Mouse (Mus musculus): ENCODE data around the gene Aplp1. TPM values are rescaled to one million over a fixed set of nuclear protein-coding genes. Genes with fewer than 3 reads are reported as not detected.

Gene Aplp1
- polyA plus RNA-seq, 1 experiment = 6.2 TPM

DNA sequence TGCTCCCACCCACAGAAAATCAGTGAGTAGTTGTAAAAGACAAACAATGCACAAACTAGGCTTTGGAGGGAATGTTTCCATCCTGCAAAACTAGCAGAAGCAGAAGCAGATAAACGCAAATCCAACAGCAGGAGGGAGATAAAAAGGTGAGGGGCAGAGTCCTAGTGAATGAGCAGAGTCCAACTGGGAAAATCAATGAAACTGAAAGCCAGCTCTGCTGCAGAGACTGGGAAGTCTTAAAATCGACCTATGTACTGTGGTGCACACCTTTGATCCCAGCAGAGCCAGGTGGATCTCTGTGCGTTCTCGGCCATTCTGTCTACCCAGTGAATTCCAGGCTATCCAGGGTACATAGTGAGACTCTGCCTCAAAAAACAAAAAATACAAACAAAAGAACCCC is 29.7 kb upstream of the Aplp1 start:
- H3K4me1 ChIP-seq (ENCODE audit: control insufficient read depth, insufficient read depth, low read length) = no peaks in the 10 kb centered on the region; the same call in 1 of the 2 replicates
- H3K4me3 ChIP-seq (replicated peaks; ENCODE audit: control insufficient read depth, low read depth, low read length) = no peak overlapping the region
- H3K27ac ChIP-seq (ENCODE audit: control insufficient read depth, insufficient read depth, low read depth, low read length, poor library complexity) = no peak overlapping the region
- no peak for TF ChIP-seq CTCF (IDR thresholded peaks at IDR 0.05; ENCODE audit: control insufficient read depth, insufficient read depth, low read length)
- no peak for TF ChIP-seq POLR2A (IDR thresholded peaks at IDR 0.05; ENCODE audit: borderline replicate concordance, control insufficient read depth, low read depth, low read length)
- 60% methylated on average over 4 of the region's 4 CpGs for WGBS

DNA sequence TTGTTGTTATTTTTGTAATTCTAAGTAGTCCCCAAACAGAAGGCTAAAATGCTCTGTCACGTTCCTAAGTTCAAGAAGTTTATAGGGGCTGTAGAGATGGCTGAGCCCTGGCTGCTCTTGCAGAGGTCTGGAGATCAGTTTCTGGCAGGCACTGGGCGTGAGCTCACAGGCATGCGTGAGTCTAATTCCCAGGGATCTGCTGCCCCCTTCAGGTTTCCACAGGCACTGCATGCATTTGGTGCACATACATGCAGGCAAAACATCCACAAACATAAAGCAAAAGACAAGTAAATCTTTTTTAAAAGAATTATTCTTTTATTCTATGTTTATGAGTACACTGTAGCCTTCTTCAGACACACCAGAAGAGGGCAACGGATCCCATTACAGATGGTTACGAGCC is 27.1 kb upstream of the Aplp1 start:
- Histone ChIP-seq H3K4me1 (ENCODE audit: control insufficient read depth, insufficient read depth, low read length) (no peaks in the 10 kb centered on the region), H3K27ac (ENCODE audit: control insufficient read depth, insufficient read depth, low read depth, low read length, poor library complexity) (no peak overlapping the region), H3K4me3 (replicated peaks; ENCODE audit: control insufficient read depth, low read depth, low read length) (no peak overlapping the region)
- TF ChIP-seq CTCF (IDR thresholded peaks at IDR 0.05; ENCODE audit: control insufficient read depth, insufficient read depth, low read length) = peak; percentile 80
- no peak for TF ChIP-seq POLR2A (IDR thresholded peaks at IDR 0.05; ENCODE audit: borderline replicate concordance, control insufficient read depth, low read depth, low read length)
- 48% methylated on average over 5 of the region's 5 CpGs for WGBS

DNA sequence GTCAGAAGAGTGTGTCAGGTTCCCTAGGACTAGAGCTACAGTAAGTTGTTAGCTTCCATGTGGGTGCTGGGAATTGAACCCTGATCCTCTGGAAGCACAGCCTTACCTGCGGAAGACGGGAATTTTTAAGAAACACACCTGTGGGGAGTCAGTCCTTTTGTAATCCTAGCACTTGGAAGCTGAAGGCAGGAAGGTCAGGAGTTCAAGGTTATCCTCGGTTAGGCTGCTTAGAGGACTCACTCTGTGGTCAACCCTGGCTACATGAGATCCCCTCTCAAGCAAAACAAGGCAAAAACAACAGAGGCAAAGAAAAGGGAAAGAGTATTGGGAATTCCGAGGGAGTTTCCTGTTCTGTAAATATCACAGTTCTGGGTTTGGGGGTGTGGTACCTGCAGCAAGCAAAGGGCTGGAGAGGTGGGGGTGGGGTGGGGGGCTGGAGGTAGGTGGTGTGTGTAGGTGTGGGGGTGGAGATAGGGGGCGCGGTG is 19.5 kb upstream of the Aplp1 start:
- TF ChIP-seq CTCF (IDR thresholded peaks at IDR 0.05; ENCODE audit: control insufficient read depth, insufficient read depth, low read length) = no peak
- TF ChIP-seq POLR2A (IDR thresholded peaks at IDR 0.05; ENCODE audit: borderline replicate concordance, control insufficient read depth, low read depth, low read length) = no peak
- 21% methylated on average over 6 of the region's 6 CpGs for WGBS
- no peaks in the 10 kb centered on the region for H3K4me1 ChIP-seq (ENCODE audit: control insufficient read depth, insufficient read depth, low read length)

DNA sequence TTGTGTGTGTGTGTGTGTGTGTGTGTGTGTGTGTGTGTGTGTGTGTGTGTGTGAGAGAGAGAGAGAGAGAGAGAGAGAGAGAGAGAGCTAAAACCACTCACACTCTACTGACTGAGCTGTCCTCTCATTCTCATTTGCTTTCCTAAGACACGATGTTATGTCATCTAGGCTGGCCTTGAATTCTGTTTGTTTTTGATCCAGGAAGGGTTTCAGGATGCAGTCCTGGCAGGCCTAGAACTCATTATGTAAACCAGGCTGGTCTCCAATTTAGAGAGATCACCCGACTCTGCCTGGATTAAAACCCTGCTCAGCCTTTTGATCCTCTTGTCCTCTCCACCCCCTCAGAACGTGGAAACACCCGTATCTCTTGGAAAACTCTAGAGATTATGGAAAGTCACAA is 18.7 kb upstream of the Aplp1 start:
- no peaks in the 10 kb centered on the region for H3K4me1 ChIP-seq (ENCODE audit: control insufficient read depth, insufficient read depth, low read length)
- no peak overlapping the region for H3K4me3 ChIP-seq (replicated peaks; ENCODE audit: control insufficient read depth, low read depth, low read length)
- no peak for TF ChIP-seq POLR2A (IDR thresholded peaks at IDR 0.05; ENCODE audit: borderline replicate concordance, control insufficient read depth, low read depth, low read length)
- TF ChIP-seq CTCF (IDR thresholded peaks at IDR 0.05; ENCODE audit: control insufficient read depth, insufficient read depth, low read length) = no peak
- WGBS = 22% methylated on average over 4 of the region's 4 CpGs
- H3K27ac ChIP-seq (ENCODE audit: control insufficient read depth, insufficient read depth, low read depth, low read length, poor library complexity) = no peak overlapping the region

More for the DNA sequence above, 19.5 kb upstream of the Aplp1 start:
- Histone ChIP-seq H3K4me3 (replicated peaks; ENCODE audit: control insufficient read depth, low read depth, low read length) (no peak overlapping the region), H3K27ac (ENCODE audit: control insufficient read depth, insufficient read depth, low read depth, low read length, poor library complexity) (no peak overlapping the region)

DNA sequence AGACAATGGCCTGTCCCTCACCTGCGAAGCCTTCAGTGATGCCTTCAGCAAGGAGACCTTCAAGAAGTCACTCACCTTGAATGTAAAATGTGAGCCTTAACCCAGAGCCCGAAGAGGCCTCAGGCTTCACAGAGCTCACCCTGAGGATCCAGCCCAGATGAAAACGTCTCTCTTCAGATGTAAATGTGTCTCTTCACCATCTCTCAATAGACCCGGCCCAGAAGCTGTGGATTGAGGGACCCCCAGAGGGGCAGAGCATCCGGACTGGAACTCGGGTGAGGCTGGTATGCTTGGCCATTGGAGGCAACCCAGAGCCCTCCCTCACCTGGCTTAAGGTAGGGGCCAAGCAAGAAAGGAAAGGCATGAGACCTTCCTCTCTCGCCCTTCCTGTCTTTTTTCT is 18.2 kb upstream of the Aplp1 start:
- H3K4me1 ChIP-seq (ENCODE audit: control insufficient read depth, insufficient read depth, low read length) = no peaks in the 10 kb centered on the region
- 42% methylated on average over 7 of the region's 7 CpGs for WGBS

DNA sequence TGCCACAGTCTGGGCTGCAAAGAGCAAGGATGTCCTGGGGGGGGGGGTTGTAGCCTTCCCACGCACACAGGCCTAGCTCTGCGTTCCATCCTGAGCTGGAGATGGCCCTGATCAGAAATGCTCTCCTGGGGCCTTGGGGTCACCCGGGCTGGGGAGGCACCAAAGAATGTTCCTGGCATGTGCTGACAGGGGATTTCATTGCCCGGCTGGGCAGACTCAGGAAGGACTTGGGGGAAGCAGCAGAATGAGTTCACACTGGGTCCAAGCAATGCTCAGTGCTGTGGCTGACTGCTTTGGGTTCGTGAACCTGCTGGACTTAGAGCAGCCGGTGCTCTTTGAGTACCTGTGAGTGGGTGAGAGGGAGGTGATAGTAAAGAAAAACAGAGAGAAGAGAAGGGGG is 14.1 kb upstream of the Aplp1 start:
- 32% methylated on average over 6 of the region's 6 CpGs for WGBS
- Histone ChIP-seq H3K4me1 (ENCODE audit: control insufficient read depth, insufficient read depth, low read length) (no peaks in the 10 kb centered on the region), H3K27ac (ENCODE audit: control insufficient read depth, insufficient read depth, low read depth, low read length, poor library complexity) (no peak overlapping the region), H3K4me3 (replicated peaks; ENCODE audit: control insufficient read depth, low read depth, low read length) (no peak overlapping the region)
- no peak for TF ChIP-seq CTCF (IDR thresholded peaks at IDR 0.05; ENCODE audit: control insufficient read depth, insufficient read depth, low read length)
- TF ChIP-seq POLR2A (IDR thresholded peaks at IDR 0.05; ENCODE audit: borderline replicate concordance, control insufficient read depth, low read depth, low read length) = no peak

More for the DNA sequence above, 18.2 kb upstream of the Aplp1 start:
- TF ChIP-seq CTCF (IDR thresholded peaks at IDR 0.05; ENCODE audit: control insufficient read depth, insufficient read depth, low read length) (no peak), POLR2A (IDR thresholded peaks at IDR 0.05; ENCODE audit: borderline replicate concordance, control insufficient read depth, low read depth, low read length) (no peak)
- Histone ChIP-seq H3K27ac (ENCODE audit: control insufficient read depth, insufficient read depth, low read depth, low read length, poor library complexity) (no peak overlapping the region), H3K4me3 (replicated peaks; ENCODE audit: control insufficient read depth, low read depth, low read length) (no peak overlapping the region)

DNA sequence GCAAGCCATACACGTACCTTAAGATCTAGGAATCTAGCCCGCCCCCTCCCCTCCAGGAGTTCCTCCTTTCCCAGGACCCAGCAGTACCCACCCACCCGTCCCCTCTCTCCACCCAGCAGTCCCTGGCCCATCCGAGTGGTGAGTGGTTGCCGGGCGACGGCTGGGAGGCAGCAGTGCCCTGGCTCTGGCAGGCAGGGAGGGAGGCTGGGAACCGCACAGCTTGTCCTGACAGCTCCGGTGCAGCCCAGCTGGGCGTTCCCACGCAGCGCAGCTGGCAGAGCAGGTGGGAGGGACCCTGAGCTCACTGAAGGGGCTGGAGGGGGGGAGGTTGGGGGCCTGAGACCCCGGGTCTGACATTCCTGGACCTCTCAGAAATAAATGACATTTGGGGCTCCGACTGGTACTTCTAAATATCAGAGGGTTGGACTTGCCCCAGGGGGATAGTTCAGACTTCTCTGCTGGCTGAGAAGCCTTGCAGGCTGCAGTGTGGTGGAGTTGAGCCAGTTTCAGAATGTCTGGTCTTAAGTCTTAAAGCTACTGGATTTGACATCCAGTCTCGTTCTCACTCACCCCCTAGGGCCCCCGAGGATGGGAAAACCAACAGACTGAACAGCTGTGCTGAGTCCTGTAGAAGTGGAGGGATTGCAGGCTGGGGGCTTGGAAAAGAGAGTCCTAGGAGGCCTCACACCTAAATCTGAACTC is 12.4 kb upstream of the Aplp1 start, which contains the start of the genes Kirrel2 and Nphs1:
Kirrel2 (minus strand) TSS at position 62 of the 702 bp plus-strand sequence.
Nphs1 (plus strand) TSS at position 687 of the 702 bp plus-strand sequence.
- no peak within 1 kb of the TSS for H3K4me3 ChIP-seq (replicated peaks; ENCODE audit: control insufficient read depth, low read depth, low read length)
- no peak within 1 kb of the TSS for H3K27ac ChIP-seq (ENCODE audit: control insufficient read depth, insufficient read depth, low read depth, low read length, poor library complexity)
- peaks cover 1% of the 10 kb centered on the region; the same call in 1 of the 2 replicates for H3K4me1 ChIP-seq (ENCODE audit: control insufficient read depth, insufficient read depth, low read length)
- WGBS = 8% methylated on average over 16 of the region's 16 CpGs
- TF ChIP-seq CTCF (IDR thresholded peaks at IDR 0.05; ENCODE audit: control insufficient read depth, insufficient read depth, low read length) = no peak
- TF ChIP-seq POLR2A (IDR thresholded peaks at IDR 0.05; ENCODE audit: borderline replicate concordance, control insufficient read depth, low read depth, low read length) = no peak

DNA sequence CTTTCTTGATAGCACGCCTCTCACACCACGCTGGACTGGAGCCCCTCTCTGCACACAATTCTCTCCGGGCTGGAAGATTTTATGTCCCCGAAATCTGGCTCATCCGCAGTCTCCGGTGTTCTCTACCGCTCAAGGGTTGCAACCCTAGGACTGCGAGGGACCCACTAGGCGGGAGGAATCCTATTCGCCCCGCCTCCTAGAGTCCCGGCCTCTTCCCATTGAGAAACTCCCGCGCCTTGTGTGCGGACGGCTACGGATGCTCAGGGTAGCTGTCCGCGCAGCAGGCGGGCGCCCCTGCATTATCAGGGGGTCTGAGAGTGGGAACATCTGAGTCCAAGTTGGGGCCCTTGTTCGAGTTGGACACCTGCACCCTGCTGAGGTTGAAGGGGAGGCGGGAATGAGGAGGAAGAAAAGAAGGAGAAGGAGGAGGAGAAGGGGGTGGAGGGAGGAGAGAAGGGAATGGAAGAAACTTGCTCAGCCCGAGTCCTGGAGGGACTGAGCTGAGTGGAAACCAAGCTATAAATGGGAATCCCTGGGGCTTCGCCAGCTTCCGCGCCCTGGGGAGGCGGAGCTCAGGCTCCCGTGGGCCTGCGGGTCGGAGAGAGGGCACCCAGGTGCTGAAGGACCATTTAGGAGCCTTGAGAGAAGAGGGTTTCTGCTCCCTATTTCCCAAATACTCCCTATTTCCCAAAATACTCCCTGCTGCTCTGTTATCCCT is 11.7 kb upstream of the Aplp1 start:
- no peak overlapping the region for H3K27ac ChIP-seq (ENCODE audit: control insufficient read depth, insufficient read depth, low read depth, low read length, poor library complexity)
- 6% methylated on average over 31 of the region's 31 CpGs for WGBS
- no peak overlapping the region for H3K4me3 ChIP-seq (replicated peaks; ENCODE audit: control insufficient read depth, low read depth, low read length)
- TF ChIP-seq CTCF (IDR thresholded peaks at IDR 0.05; ENCODE audit: control insufficient read depth, insufficient read depth, low read length) = no peak
- TF ChIP-seq POLR2A (IDR thresholded peaks at IDR 0.05; ENCODE audit: borderline replicate concordance, control insufficient read depth, low read depth, low read length) = no peak
- peaks cover 1% of the 10 kb centered on the region; the same call in 1 of the 2 replicates for H3K4me1 ChIP-seq (ENCODE audit: control insufficient read depth, insufficient read depth, low read length)
